Mouse (Mus musculus) intestine, embryonic 14.5 days (tissue): ENCODE measurements around the gene B3galnt2. TPM values are rescaled to one million over a fixed set of nuclear protein-coding genes. Genes with fewer than 3 reads are reported as not detected.
"Not testable (repeated sequence)": the region's sequence is repeated elsewhere in the genome, so short reads cannot be mapped to it uniquely, and the experiment has no call there.

Source experiments
- ATAC-seq: fragments of 200-750 bp; cut with Nextera tagmentation; replicated peaks from 2 replicates; pipeline ENCODE4 v1.8.0; 2017; ENCODE audit warnings: low read depth, moderate number of reproducible peaks, moderate TSS enrichment, moderate library complexity; ENCODE audit not compliant: low FRiP score, low TSS enrichment
- DNase-seq: peaks from one replicate; pipeline ENCODE4 v3.0.0-alpha.2; 2018; ENCODE audit warnings: low spot score
- H3K27ac ChIP-seq: fragments of 300-500 bp; sonication (generic); 2 replicates; pipeline ENCODE4 v1.5.1; 2014; ENCODE audit warnings: low read depth, mild to moderate bottlenecking, control low read depth
- H3K27me3 ChIP-seq: fragments of 300-500 bp; sonication (generic); replicated peaks from 2 replicates; pipeline ENCODE4 v1.6.1; 2014; ENCODE audit warnings: low read length, control low read depth; ENCODE audit not compliant: control insufficient read depth, insufficient read depth
- H3K36me3 ChIP-seq: fragments of 300-500 bp; sonication (generic); 2 replicates; pipeline ENCODE4 v1.6.1; 2014; ENCODE audit warnings: low read length, control low read depth; ENCODE audit not compliant: control insufficient read depth, insufficient read depth
- H3K4me1 ChIP-seq: fragments of 300-500 bp; sonication (generic); replicated peaks from 2 replicates; pipeline ENCODE4 v1.6.1; 2014; ENCODE audit warnings: low read length, control low read depth, mixed read lengths; ENCODE audit not compliant: control insufficient read depth, insufficient read depth
- H3K4me2 ChIP-seq: fragments of 300-500 bp; sonication (generic); 2 replicates; pipeline ENCODE4 v1.6.1; 2014; ENCODE audit warnings: low read length
- H3K4me3 ChIP-seq: fragments of 300-500 bp; sonication (generic); 2 replicates; pipeline ENCODE4 v1.5.1; 2014; ENCODE audit warnings: low read depth, low read length, control low read depth, mixed read lengths
- H3K9ac ChIP-seq: fragments of 300-500 bp; sonication (generic); 2 replicates; pipeline ENCODE4 v1.6.1; 2014; ENCODE audit warnings: mild to moderate bottlenecking, low read length
- H3K9me3 ChIP-seq: fragments of 300-500 bp; sonication (generic); 2 replicates; pipeline ENCODE4 v1.6.1; 2016; ENCODE audit warnings: low read length, control low read depth; ENCODE audit not compliant: control insufficient read depth
- WGBS: fragments of 180-500 bp; shearing (Covaris S2); extraction: QIAGEN DNeasy Blood & Tissue Kit; methylation state at CpG from one replicate; pipeline ENCODE4 v1.1.7; 2014; 5-methylcytosine and 5-hydroxymethylcytosine counted together
- polyA plus RNA-seq: library from polyadenylated mRNA; unstranded; fragments of >200 nt; fragmentation: Nextera tagmentation; extraction: Ambion mirVana; gene quantifications from 2 replicates; pipeline ENCODE4 v1.2.1, GENCODE M21; 2014

The B3galnt2 gene
- polyA plus RNA-seq, 1 experiment from 2014 or later = 38.0 TPM

- H3K9ac ChIP-seq, H3K4me1 ChIP-seq, H3K27me3 ChIP-seq, H3K36me3 ChIP-seq, H3K4me3 ChIP-seq, H3K9me3 ChIP-seq, ATAC-seq, H3K4me2 ChIP-seq, DNase-seq, H3K27ac ChIP-seq: not testable (repeated sequence)
- WGBS = 92% methylated on average over 3 of the region's 3 CpGs
These were observed 81.1 kb downstream of the B3galnt2 start for GRCm38 (mm10) chr13:14035352-14035751.

- 94% methylated on average over 11 of the region's 11 CpGs for WGBS
- Histone ChIP-seq H3K27ac (no peak overlapping the region), H3K4me3 (no peak overlapping the region), H3K4me1 (peaks cover 4% of the 10 kb centered on the region; the same call in 1 of the 2 replicates), H3K36me3 (no peaks in the 10 kb centered on the region), H3K4me2 (no peak overlapping the region), H3K27me3 (no peaks in the 10 kb centered on the region), H3K9me3 (no peaks in the 10 kb centered on the region), H3K9ac (no peak overlapping the region)
- ATAC-seq (no peak), DNase-seq (no peak)
These were observed 81.8 kb downstream of the B3galnt2 start for GRCm38 (mm10) chr13:14035875-14036630.

- Histone ChIP-seq H3K4me1 (peaks cover 4% of the 10 kb centered on the region; the same call in 1 of the 2 replicates), H3K9me3 (no peaks in the 10 kb centered on the region), H3K9ac (peak overlapping the region; percentile 89), H3K36me3 (no peaks in the 10 kb centered on the region), H3K4me3 (peak overlapping the region; percentile 75), H3K27me3 (no peaks in the 10 kb centered on the region), H3K27ac (peak overlapping the region; percentile 95; the same call in 1 of the 2 replicates), H3K4me2 (peak overlapping the region; percentile 92)
- no peak for DNase-seq
- ATAC-seq = peak; percentile 33
- 2% methylated on average over 8 of the region's 8 CpGs for WGBS
These were observed 84.6 kb downstream of the B3galnt2 start for GRCm38 (mm10) chr13:14038911-14039291.

- peak within 1 kb of the TSS; percentile 75 for H3K4me3 ChIP-seq
- H3K4me1 ChIP-seq = peaks cover 4% of the 10 kb centered on the region; the same call in 1 of the 2 replicates
- under 1% methylated on average over 35 of the region's 35 CpGs for WGBS
- peak; percentile 94 for ATAC-seq
- no peaks in the 10 kb centered on the region for H3K27me3 ChIP-seq
- peak within 1 kb of the TSS; percentile 89 for H3K9ac ChIP-seq
- H3K36me3 ChIP-seq = no peaks in the 10 kb centered on the region
- H3K27ac ChIP-seq = peak within 1 kb of the TSS; percentile 95
- DNase-seq = peak; percentile 96
- no peaks in the 10 kb centered on the region for H3K9me3 ChIP-seq
- peak within 1 kb of the TSS; percentile 92 for H3K4me2 ChIP-seq
These were observed 85.2 kb downstream of the B3galnt2 start, which contains the start of gene Tbce for GRCm38 (mm10) chr13:14039292-14039965. TSS of gene Tbce (minus strand) at chr13:14039638.

GRCm38 (mm10) chr13:14040186-14040585 lies 85.9 kb downstream of the B3galnt2 start:
- peak overlapping the region; percentile 95 for H3K27ac ChIP-seq
- no peaks in the 10 kb centered on the region for H3K9me3 ChIP-seq
- H3K9ac ChIP-seq = peak overlapping the region; percentile 89
- ATAC-seq (no peak; the same call in 1 of the 2 replicates), DNase-seq (no peak)
- H3K36me3 ChIP-seq = no peaks in the 10 kb centered on the region
- H3K27me3 ChIP-seq = no peaks in the 10 kb centered on the region
- H3K4me3 ChIP-seq = peak overlapping the region; percentile 75
- 26% methylated on average over 5 of the region's 5 CpGs for WGBS
- H3K4me1 ChIP-seq = peaks cover 4% of the 10 kb centered on the region; the same call in 1 of the 2 replicates
- peak overlapping the region; percentile 92 for H3K4me2 ChIP-seq

- DNase-seq (no peak), ATAC-seq (no peak)
- H3K27me3 ChIP-seq = no peaks in the 10 kb centered on the region
- H3K9ac ChIP-seq = no peak overlapping the region
- H3K4me1 ChIP-seq = peaks cover 4% of the 10 kb centered on the region; the same call in 1 of the 2 replicates
- H3K36me3 ChIP-seq = peaks cover 14% of the 10 kb centered on the region
- H3K27ac ChIP-seq = no peak overlapping the region
- H3K9me3 ChIP-seq = no peaks in the 10 kb centered on the region
- no peak overlapping the region for H3K4me2 ChIP-seq
- H3K4me3 ChIP-seq = no peak overlapping the region
These were observed 89.6 kb downstream of the B3galnt2 start for GRCm38 (mm10) chr13:14043851-14044250.

GRCm38 (mm10) chr13:14044521-14044920 lies 90.3 kb downstream of the B3galnt2 start:
- DNase-seq = no peak
- Histone ChIP-seq H3K9me3 (no peaks in the 10 kb centered on the region), H3K4me1 (peaks cover 4% of the 10 kb centered on the region; the same call in 1 of the 2 replicates), H3K9ac (no peak overlapping the region), H3K4me3 (no peak overlapping the region), H3K4me2 (no peak overlapping the region), H3K36me3 (peaks cover 20% of the 10 kb centered on the region), H3K27ac (no peak overlapping the region), H3K27me3 (no peaks in the 10 kb centered on the region)
- no peak for ATAC-seq
- 82% methylated on average over 2 of the region's 2 CpGs for WGBS
